Mouse (Mus musculus): ENCODE results near the gene Tbx4. TPM values are rescaled to one million over a fixed set of nuclear protein-coding genes. Genes with fewer than 3 reads are reported as not detected.

Tbx4 gene
- polyA plus RNA-seq, 1 experiment from 2014 or later = 36.3 TPM

DNA sequence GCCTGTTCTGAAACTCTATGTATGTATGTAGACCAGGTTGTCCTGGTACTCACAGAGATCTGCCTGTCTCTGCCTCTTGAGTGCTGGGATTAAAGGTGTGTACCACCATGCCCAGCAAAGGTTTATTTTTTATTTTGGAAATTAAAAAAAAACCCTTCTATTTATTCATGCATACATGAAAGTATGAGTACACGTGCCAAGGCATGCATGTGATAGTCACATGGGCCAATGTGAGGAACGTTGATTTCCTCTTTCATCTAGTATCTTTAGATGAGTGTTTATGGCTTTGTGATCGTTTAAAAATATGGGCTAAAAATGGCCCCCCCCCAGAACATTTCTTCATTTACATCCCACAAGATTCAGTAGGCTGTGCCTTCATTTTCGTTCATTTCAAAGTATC is 66.3 kb downstream of the Tbx4 start:
- Histone ChIP-seq H3K4me1 (ENCODE audit: control insufficient read depth, insufficient read depth, low read length) (no peaks in the 10 kb centered on the region; the same call in 1 of the 2 replicates), H3K27me3 (ENCODE audit: control insufficient read depth, insufficient read depth, low read length) (no peaks in the 10 kb centered on the region), H3K36me3 (ENCODE audit: control insufficient read depth, insufficient read depth, low read length) (no peaks in the 10 kb centered on the region), H3K4me2 (ENCODE audit: low read depth, severe bottlenecking) (no peak overlapping the region), H3K27ac (replicated peaks; ENCODE audit: low read depth, low read length) (no peak overlapping the region), H3K9me3 (ENCODE audit: control insufficient read depth, low read length) (no peaks in the 10 kb centered on the region), H3K4me3 (ENCODE audit: low read depth, low read length) (no peak overlapping the region), H3K9ac (ENCODE audit: low read length) (no peak overlapping the region)
- no peak for DNase-seq (ENCODE audit: low spot score)
- 84% methylated on average over 4 of the region's 4 CpGs for WGBS
- no peak for ATAC-seq (ENCODE audit: insufficient number of reproducible peaks, low FRiP score, low TSS enrichment, low read depth)

DNA sequence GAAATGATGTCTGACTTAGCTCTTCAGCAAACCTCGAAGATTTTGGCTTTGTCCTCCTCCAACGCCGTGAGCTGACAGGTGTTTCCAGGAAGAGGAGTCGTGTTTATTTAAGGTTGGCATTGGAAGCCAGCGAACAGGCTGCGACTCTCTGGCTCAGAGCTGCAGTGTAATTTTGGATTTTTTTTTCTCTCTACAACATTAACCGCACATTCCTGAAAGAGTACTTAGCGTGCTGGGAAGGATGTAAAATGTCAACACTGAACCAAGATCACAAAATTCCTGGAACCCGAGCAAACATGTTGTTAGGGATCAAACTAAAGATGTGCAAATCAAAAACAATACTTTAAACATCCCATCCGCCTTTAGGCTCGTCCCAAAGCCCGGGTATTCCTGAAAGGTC is 69.4 kb downstream of the Tbx4 start:
- H3K36me3 ChIP-seq (ENCODE audit: control insufficient read depth, insufficient read depth, low read length) = no peaks in the 10 kb centered on the region
- no peak for DNase-seq (ENCODE audit: low spot score)
- no peaks in the 10 kb centered on the region for H3K27me3 ChIP-seq (ENCODE audit: control insufficient read depth, insufficient read depth, low read length)
- peaks cover under 1% of the 10 kb centered on the region for H3K4me1 ChIP-seq (ENCODE audit: control insufficient read depth, insufficient read depth, low read length)
- no peak for ATAC-seq (ENCODE audit: insufficient number of reproducible peaks, low FRiP score, low TSS enrichment, low read depth)
- no peaks in the 10 kb centered on the region for H3K9me3 ChIP-seq (ENCODE audit: control insufficient read depth, low read length)
- no peak overlapping the region for H3K9ac ChIP-seq (ENCODE audit: low read length)
- no peak overlapping the region for H3K4me3 ChIP-seq (ENCODE audit: low read depth, low read length)
- no peak overlapping the region for H3K4me2 ChIP-seq (ENCODE audit: low read depth, severe bottlenecking)
- WGBS = 83% methylated on average over 12 of the region's 12 CpGs
- no peak overlapping the region for H3K27ac ChIP-seq (replicated peaks; ENCODE audit: low read depth, low read length)

DNA sequence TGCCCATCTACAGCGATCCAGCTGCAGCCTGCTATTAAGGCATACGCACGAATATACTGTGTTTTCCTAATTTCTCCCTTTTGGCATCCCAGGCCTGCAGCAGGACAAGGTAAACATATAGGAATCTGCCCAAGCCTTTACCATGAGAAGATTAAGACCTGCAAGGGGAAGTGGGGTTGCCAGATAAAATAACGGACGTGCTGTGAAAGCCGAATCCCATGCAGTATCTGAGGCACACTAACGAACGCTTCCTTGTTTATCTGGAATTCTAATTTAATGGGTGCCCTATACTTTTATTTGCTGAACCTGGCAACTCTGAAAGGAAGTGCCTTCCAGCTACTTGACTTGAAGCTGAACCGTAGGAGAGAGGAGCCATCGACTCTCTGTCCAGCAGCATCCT is 70.2 kb downstream of the Tbx4 start:
- Histone ChIP-seq H3K9me3 (ENCODE audit: control insufficient read depth, low read length) (no peaks in the 10 kb centered on the region), H3K36me3 (ENCODE audit: control insufficient read depth, insufficient read depth, low read length) (no peaks in the 10 kb centered on the region), H3K27me3 (ENCODE audit: control insufficient read depth, insufficient read depth, low read length) (no peaks in the 10 kb centered on the region), H3K4me1 (ENCODE audit: control insufficient read depth, insufficient read depth, low read length) (peaks cover 5% of the 10 kb centered on the region), H3K4me3 (ENCODE audit: low read depth, low read length) (no peak overlapping the region), H3K9ac (ENCODE audit: low read length) (no peak overlapping the region), H3K27ac (replicated peaks; ENCODE audit: low read depth, low read length) (no peak overlapping the region), H3K4me2 (ENCODE audit: low read depth, severe bottlenecking) (no peak overlapping the region)
- DNase-seq (ENCODE audit: low spot score) = no peak
- no peak for ATAC-seq (ENCODE audit: insufficient number of reproducible peaks, low FRiP score, low TSS enrichment, low read depth)
- WGBS = 57% methylated on average over 10 of the region's 10 CpGs

DNA sequence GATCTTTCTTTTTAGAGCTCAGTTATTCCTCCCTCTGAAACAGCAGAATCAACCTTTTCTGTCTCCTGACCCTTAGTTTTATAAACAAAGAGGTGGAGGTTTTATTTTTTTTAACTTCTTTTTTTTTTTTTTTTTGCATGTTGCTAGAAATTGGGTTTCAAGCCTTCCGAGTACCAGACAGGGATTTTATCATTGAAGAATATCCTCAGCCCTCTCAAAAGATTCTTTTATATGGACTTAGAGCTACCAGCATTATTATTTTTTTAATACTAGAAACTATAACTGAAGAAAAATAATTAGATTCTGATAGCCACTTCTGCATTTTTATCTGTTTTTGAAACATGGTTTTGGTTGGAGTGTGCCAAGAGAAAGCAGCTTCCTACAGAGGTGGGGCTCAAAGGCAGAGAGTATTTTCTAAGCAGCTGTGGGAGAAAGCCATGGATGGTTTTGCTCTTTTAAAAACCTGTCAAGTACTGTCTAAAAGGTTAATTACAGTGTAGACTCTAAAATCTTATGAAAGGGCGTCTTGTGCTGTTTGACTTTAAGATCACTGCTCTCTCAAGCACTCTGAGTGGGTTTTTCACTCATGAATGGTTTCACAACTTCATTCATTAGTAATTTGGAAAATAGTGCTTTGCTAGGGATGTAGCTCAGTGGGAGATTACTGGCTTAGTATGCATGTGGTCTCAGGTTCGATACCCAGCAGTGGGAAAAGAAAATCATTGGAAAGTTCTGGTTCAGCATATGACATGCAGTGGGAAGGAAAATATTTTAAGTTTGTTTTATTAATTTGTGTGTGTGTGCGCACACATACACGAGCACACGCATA is 70.9 kb downstream of the Tbx4 start:
- Histone ChIP-seq H3K27me3 (ENCODE audit: control insufficient read depth, insufficient read depth, low read length) (no peaks in the 10 kb centered on the region), H3K4me1 (ENCODE audit: control insufficient read depth, insufficient read depth, low read length) (peaks cover 12% of the 10 kb centered on the region), H3K4me2 (ENCODE audit: low read depth, severe bottlenecking) (no peak overlapping the region), H3K27ac (replicated peaks; ENCODE audit: low read depth, low read length) (no peak overlapping the region), H3K9me3 (ENCODE audit: control insufficient read depth, low read length) (no peaks in the 10 kb centered on the region), H3K36me3 (ENCODE audit: control insufficient read depth, insufficient read depth, low read length) (no peaks in the 10 kb centered on the region), H3K4me3 (ENCODE audit: low read depth, low read length) (no peak overlapping the region), H3K9ac (ENCODE audit: low read length) (no peak overlapping the region)
- 82% methylated on average over 6 of the region's 6 CpGs for WGBS
- no peak for DNase-seq (ENCODE audit: low spot score)
- no peak for ATAC-seq (ENCODE audit: insufficient number of reproducible peaks, low FRiP score, low TSS enrichment, low read depth)

DNA sequence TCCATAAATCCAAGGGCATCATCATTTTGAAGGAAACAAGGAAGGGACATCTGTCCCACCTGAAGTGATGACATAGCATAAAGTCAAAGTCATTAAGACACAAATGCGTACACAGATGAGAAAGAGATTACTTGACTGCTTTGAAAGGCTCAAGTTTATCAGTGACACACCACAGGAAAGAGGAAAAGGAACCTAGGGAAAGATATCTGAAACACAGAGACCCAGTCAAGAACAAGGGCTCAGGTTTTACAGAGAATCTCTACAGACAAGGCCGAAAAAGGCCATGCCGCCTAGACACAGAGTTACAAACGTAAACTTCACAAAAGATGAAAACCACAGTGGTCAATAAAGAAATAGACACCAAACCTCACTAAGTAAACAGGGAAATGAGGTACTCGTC is 73.6 kb downstream of the Tbx4 start:
- ATAC-seq (ENCODE audit: insufficient number of reproducible peaks, low FRiP score, low TSS enrichment, low read depth) = no peak
- no peaks in the 10 kb centered on the region for H3K9me3 ChIP-seq (ENCODE audit: control insufficient read depth, low read length)
- no peak for DNase-seq (ENCODE audit: low spot score)
- no peak overlapping the region for H3K4me2 ChIP-seq (ENCODE audit: low read depth, severe bottlenecking)
- H3K4me3 ChIP-seq (ENCODE audit: low read depth, low read length) = no peak overlapping the region
- H3K36me3 ChIP-seq (ENCODE audit: control insufficient read depth, insufficient read depth, low read length) = no peaks in the 10 kb centered on the region
- 77% methylated on average over 5 of the region's 5 CpGs for WGBS
- H3K27ac ChIP-seq (replicated peaks; ENCODE audit: low read depth, low read length) = no peak overlapping the region
- no peaks in the 10 kb centered on the region for H3K27me3 ChIP-seq (ENCODE audit: control insufficient read depth, insufficient read depth, low read length)
- no peak overlapping the region for H3K9ac ChIP-seq (ENCODE audit: low read length)
- peaks cover 13% of the 10 kb centered on the region for H3K4me1 ChIP-seq (ENCODE audit: control insufficient read depth, insufficient read depth, low read length)

DNA sequence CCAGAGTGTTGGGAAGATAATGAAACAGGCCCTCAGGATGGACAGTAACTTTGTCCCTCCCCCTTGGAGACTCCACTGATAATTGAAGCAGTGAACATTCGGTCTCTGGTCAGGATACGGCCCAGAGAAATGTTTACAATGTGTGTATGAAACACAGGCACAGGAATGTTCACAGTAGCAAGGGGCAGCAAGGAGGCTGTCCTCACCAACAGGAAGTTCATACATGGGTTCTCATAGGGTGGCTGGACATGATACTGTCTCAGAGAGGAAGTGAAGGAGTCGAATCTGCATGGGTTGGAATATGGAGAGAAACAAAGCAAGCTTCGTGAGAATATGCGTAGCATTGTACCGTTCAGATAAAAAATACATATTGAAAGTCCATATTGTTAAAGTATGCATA is 74.1 kb downstream of the Tbx4 start:
- Histone ChIP-seq H3K4me1 (ENCODE audit: control insufficient read depth, insufficient read depth, low read length) (peaks cover 13% of the 10 kb centered on the region), H3K4me2 (ENCODE audit: low read depth, severe bottlenecking) (no peak overlapping the region), H3K9ac (ENCODE audit: low read length) (no peak overlapping the region), H3K4me3 (ENCODE audit: low read depth, low read length) (no peak overlapping the region), H3K36me3 (ENCODE audit: control insufficient read depth, insufficient read depth, low read length) (no peaks in the 10 kb centered on the region), H3K27me3 (ENCODE audit: control insufficient read depth, insufficient read depth, low read length) (no peaks in the 10 kb centered on the region), H3K27ac (replicated peaks; ENCODE audit: low read depth, low read length) (no peak overlapping the region), H3K9me3 (ENCODE audit: control insufficient read depth, low read length) (no peaks in the 10 kb centered on the region)
- ATAC-seq (ENCODE audit: insufficient number of reproducible peaks, low FRiP score, low TSS enrichment, low read depth) (no peak), DNase-seq (ENCODE audit: low spot score) (no peak)
- 74% methylated on average over 6 of the region's 6 CpGs for WGBS

DNA sequence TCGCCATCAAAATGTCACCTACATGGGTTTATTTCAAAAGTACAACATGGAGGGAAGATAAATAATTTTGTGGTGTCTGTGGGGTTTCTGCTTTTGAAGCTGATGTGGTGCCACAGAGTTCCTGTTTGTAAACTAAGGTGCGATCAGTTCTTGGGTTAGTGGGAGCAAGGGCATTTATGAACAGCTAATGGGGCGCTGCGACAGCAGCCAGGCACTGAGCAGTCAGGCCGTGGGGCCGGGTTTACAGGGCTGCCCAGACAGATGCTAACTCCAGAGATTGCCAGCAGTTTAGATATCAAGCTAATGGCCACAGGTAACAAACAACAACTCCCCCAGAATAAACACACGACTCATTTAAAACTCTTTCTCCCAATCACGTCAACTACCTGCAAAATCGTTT is 75.3 kb downstream of the Tbx4 start:
- Histone ChIP-seq H3K27ac (replicated peaks; ENCODE audit: low read depth, low read length) (peak overlapping the region; percentile 55), H3K9me3 (ENCODE audit: control insufficient read depth, low read length) (no peaks in the 10 kb centered on the region), H3K27me3 (ENCODE audit: control insufficient read depth, insufficient read depth, low read length) (no peaks in the 10 kb centered on the region), H3K4me3 (ENCODE audit: low read depth, low read length) (no peak overlapping the region), H3K36me3 (ENCODE audit: control insufficient read depth, insufficient read depth, low read length) (no peaks in the 10 kb centered on the region), H3K4me2 (ENCODE audit: low read depth, severe bottlenecking) (no peak overlapping the region), H3K4me1 (ENCODE audit: control insufficient read depth, insufficient read depth, low read length) (peaks cover 13% of the 10 kb centered on the region), H3K9ac (ENCODE audit: low read length) (no peak overlapping the region)
- WGBS = 15% methylated on average over 9 of the region's 9 CpGs
- DNase-seq (ENCODE audit: low spot score) (peak; percentile 63), ATAC-seq (ENCODE audit: insufficient number of reproducible peaks, low FRiP score, low TSS enrichment, low read depth) (no peak)

Data from limb, embryonic 11.5 days (tissue).